Mouse (Mus musculus): Measurements from ENCODE around the gene Nol12. TPM values are rescaled to one million over a fixed set of nuclear protein-coding genes. Genes with fewer than 3 reads are reported as not detected.

Gene Nol12
- total RNA-seq, 2 experiments from 2014 or later = 36.2 to 38.8 TPM

GRCm38 (mm10) chr15:78936403-78936802 is 1.7 kb downstream of the Nol12 start:
- DNase-seq (ENCODE audit: extremely low spot score in 1 of 2, low spot score in 2 of 2) = no peak
- intact Hi-C loops (cut with DNase I) = no loop called here
- Histone ChIP-seq H3K27ac (no peak overlapping the region), H3K4me3 (no peak overlapping the region)
- TF ChIP-seq CTCF (IDR thresholded peaks at IDR 0.05) = no peak

GRCm38 (mm10) chr15:78937311-78937710 is 2.6 kb downstream of the Nol12 start:
- DNase-seq (ENCODE audit: extremely low spot score in 1 of 2, low spot score in 2 of 2) = no peak
- Histone ChIP-seq H3K4me3 (no peak overlapping the region), H3K27ac (no peak overlapping the region)
- no peak for TF ChIP-seq CTCF (IDR thresholded peaks at IDR 0.05)
- intact Hi-C loops (cut with DNase I) = no loop called here

- no peak for TF ChIP-seq CTCF (IDR thresholded peaks at IDR 0.05)
- Histone ChIP-seq H3K27ac (no peak overlapping the region), H3K4me3 (no peak overlapping the region)
- no peak for DNase-seq (ENCODE audit: extremely low spot score in 1 of 2, low spot score in 2 of 2)
- intact Hi-C loops (cut with DNase I) = no loop called here
Observed at GRCm38 (mm10) chr15:78937963-78938362, 3.2 kb downstream of the Nol12 start.

- no peak for TF ChIP-seq CTCF (IDR thresholded peaks at IDR 0.05)
- Histone ChIP-seq H3K27ac (no peak overlapping the region), H3K4me3 (no peak overlapping the region)
- no peak for DNase-seq (ENCODE audit: extremely low spot score in 1 of 2, low spot score in 2 of 2)
- intact Hi-C loops (cut with DNase I) = no loop called here
Observed at GRCm38 (mm10) chr15:78940325-78940724, 5.6 kb downstream of the Nol12 start.

- intact Hi-C loops (cut with DNase I) = loop anchor here (1.0 kb wide), 1 partner anchor 27 kb away; no protein-coding TSS in a partner anchor
- no peak overlapping the region for H3K4me3 ChIP-seq
- DNase-seq (ENCODE audit: extremely low spot score in 1 of 2, low spot score in 2 of 2) = peak; percentile 78 to 81
- TF ChIP-seq CTCF (IDR thresholded peaks at IDR 0.05) = peak; percentile 97
- 0 out of 2 replicates have a peak overlapping the region, but pooled peaks have one; percentile 53 for H3K27ac ChIP-seq
Observed at GRCm38 (mm10) chr15:78942663-78943062, 7.9 kb downstream of the Nol12 start.

GRCm38 (mm10) chr15:78946232-78946631 is 11.5 kb downstream of the Nol12 start:
- no peak for DNase-seq (ENCODE audit: extremely low spot score in 1 of 2, low spot score in 2 of 2)
- Histone ChIP-seq H3K4me3 (no peak overlapping the region), H3K27ac (no peak overlapping the region)
- intact Hi-C loops (cut with DNase I) = no loop called here
- no peak for TF ChIP-seq CTCF (IDR thresholded peaks at IDR 0.05)

- Histone ChIP-seq H3K27ac (no peak within 1 kb of the TSS), H3K4me3 (peak within 1 kb of the TSS; percentile 47)
- intact Hi-C loops (cut with DNase I) = no loop called here
- DNase-seq (ENCODE audit: extremely low spot score in 1 of 2, low spot score in 2 of 2) = peak; percentile 78
- TF ChIP-seq CTCF (IDR thresholded peaks at IDR 0.05) = no peak
Observed at GRCm38 (mm10) chr15:78947657-78948056, 12.9 kb downstream of the Nol12 start, which contains the start of gene Triobp. Gene Triobp (plus strand): TSS chr15:78947724.

- intact Hi-C loops (cut with DNase I) = no loop called here
- no peak for TF ChIP-seq CTCF (IDR thresholded peaks at IDR 0.05)
- no peak for DNase-seq (ENCODE audit: extremely low spot score in 1 of 2, low spot score in 2 of 2)
- peak overlapping the region; percentile 47 for H3K4me3 ChIP-seq
- no peak overlapping the region for H3K27ac ChIP-seq
Observed at GRCm38 (mm10) chr15:78948152-78948725, 13.5 kb downstream of the Nol12 start.

- intact Hi-C loops (cut with DNase I) = no loop called here
- TF ChIP-seq CTCF (IDR thresholded peaks at IDR 0.05) = no peak
- H3K4me3 ChIP-seq = no peak overlapping the region
- no peak for DNase-seq (ENCODE audit: extremely low spot score in 1 of 2, low spot score in 2 of 2)
- no peak overlapping the region for H3K27ac ChIP-seq
Observed at GRCm38 (mm10) chr15:78948883-78949282, 14.2 kb downstream of the Nol12 start.

- TF ChIP-seq CTCF (IDR thresholded peaks at IDR 0.05) = no peak; the same call in 1 of the 2 replicates
Observed at GRCm38 (mm10) chr15:78955663-78956062, 20.9 kb downstream of the Nol12 start.

GRCm38 (mm10) chr15:78956351-78956750 is 21.6 kb downstream of the Nol12 start:
- DNase-seq (ENCODE audit: extremely low spot score in 1 of 2, low spot score in 2 of 2) = no peak
- H3K4me3 ChIP-seq = no peak overlapping the region
- TF ChIP-seq CTCF (IDR thresholded peaks at IDR 0.05) = peak; percentile 57
- H3K27ac ChIP-seq = no peak overlapping the region
- intact Hi-C loops (cut with DNase I) = no loop called here

More at GRCm38 (mm10) chr15:78955663-78956062, 20.9 kb downstream of the Nol12 start:
- intact Hi-C loops (cut with DNase I) = no loop called here
- DNase-seq (ENCODE audit: extremely low spot score in 1 of 2, low spot score in 2 of 2) = no peak
- no peak overlapping the region for H3K4me3 ChIP-seq
- H3K27ac ChIP-seq = no peak overlapping the region

- Histone ChIP-seq H3K4me3 (no peak overlapping the region), H3K27ac (no peak overlapping the region)
- no peak for DNase-seq (ENCODE audit: extremely low spot score in 1 of 2, low spot score in 2 of 2)
- intact Hi-C loops (cut with DNase I) = no loop called here
- no peak for TF ChIP-seq CTCF (IDR thresholded peaks at IDR 0.05)
Observed at GRCm38 (mm10) chr15:78957021-78957420, 22.3 kb downstream of the Nol12 start.

GRCm38 (mm10) chr15:78959537-78959936 is 24.8 kb downstream of the Nol12 start:
- no peak overlapping the region for H3K4me3 ChIP-seq
- intact Hi-C loops (cut with DNase I) = no loop called here
- no peak for TF ChIP-seq CTCF (IDR thresholded peaks at IDR 0.05)
- H3K27ac ChIP-seq = no peak overlapping the region
- no peak for DNase-seq (ENCODE audit: extremely low spot score in 1 of 2, low spot score in 2 of 2)

Data from left cerebral cortex, adult 2 months (tissue).